Mouse (Mus musculus) kidney, adult 2 months (tissue): ENCODE measurements around the gene Qser1. TPM values are rescaled to one million over a fixed set of nuclear protein-coding genes. Genes with fewer than 3 reads are reported as not detected.

Source experiments
- DNase-seq: peaks from one replicate; pipeline ENCODE4 v3.0.0; 2021
- H3K27ac ChIP-seq: fragments of 200-500 bp; 2 replicates; pipeline ENCODE4 v1.5.1; 2012; ENCODE audit warnings: low read depth, low read length, control low read depth, inconsistent platforms; ENCODE audit not compliant: insufficient read depth
- H3K27me3 ChIP-seq: fragments of 200-500 bp; replicated peaks from 2 replicates; pipeline ENCODE4 v1.6.1; 2012; ENCODE audit warnings: mild to moderate bottlenecking, moderate library complexity, low read length, inconsistent platforms; ENCODE audit not compliant: control insufficient read depth, insufficient read depth
- H3K36me3 ChIP-seq: fragments of 200-500 bp; 2 replicates; pipeline ENCODE4 v1.6.1; 2012; ENCODE audit warnings: mild to moderate bottlenecking, moderate library complexity, low read length, inconsistent platforms; ENCODE audit not compliant: control insufficient read depth, insufficient read depth
- H3K4me1 ChIP-seq: fragments of 200-500 bp; 2 replicates; pipeline ENCODE4 v1.6.1; 2011; ENCODE audit warnings: low read length; ENCODE audit not compliant: control insufficient read depth, insufficient read depth
- H3K4me3 ChIP-seq: fragments of 200-500 bp; 2 replicates; pipeline ENCODE4 v1.5.1; 2011; ENCODE audit warnings: mild to moderate bottlenecking, low read depth, low read length, control low read depth; ENCODE audit not compliant: insufficient read depth
- CTCF ChIP-seq: fragments of 200-500 bp; conservative IDR thresholded peaks from 2 replicates; pipeline ENCODE4 v1.5.1; 2011; ENCODE audit warnings: low read depth, mild to moderate bottlenecking, control low read depth, low read length, moderate library complexity, mixed read lengths; ENCODE audit not compliant: insufficient read depth, insufficient read length
- POLR2A ChIP-seq: fragments of 200-500 bp; IDR thresholded peaks from one replicate; pipeline ENCODE4 v1.6.1; 2011; ENCODE audit warnings: low read depth, low read length, control low read depth
- WGBS: fragments of 180-500 bp; shearing (Covaris S2); methylation state at CpG from one replicate; pipeline ENCODE4 v1.1.7; 2018; 5-methylcytosine and 5-hydroxymethylcytosine counted together
- polyA plus RNA-seq: library from polyadenylated mRNA; depleted of rRNA; stranded (reverse); fragments of >200 nt; gene quantifications from 2 replicates; pipeline ENCODE4 v1.2.3, GENCODE M21; 2012

The Qser1 gene
- polyA plus RNA-seq, 1 experiment, result 5.0 TPM

DNA sequence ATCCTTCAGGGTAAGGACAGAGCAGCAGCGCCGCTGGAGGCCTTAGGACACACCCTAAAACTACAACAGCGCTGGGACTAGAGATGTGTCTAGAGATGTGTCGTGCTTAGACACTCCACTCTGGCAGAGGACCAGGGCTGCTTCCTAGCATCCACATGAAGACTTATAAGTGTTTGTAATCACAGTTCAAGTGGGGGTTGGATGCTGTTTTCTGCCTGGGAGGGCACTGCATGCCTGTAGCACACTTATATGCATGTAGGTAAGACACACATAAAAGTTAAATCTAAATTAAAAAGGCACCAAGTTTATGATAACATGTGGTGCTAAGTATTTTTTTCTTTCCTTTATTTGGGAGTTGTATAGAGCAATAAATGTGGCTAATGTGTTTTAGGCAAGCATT lies 52.5 kb downstream of the Qser1 start:
- Histone ChIP-seq H3K27me3 (no peaks in the 10 kb centered on the region), H3K4me1 (no peaks in the 10 kb centered on the region), H3K27ac (no peak overlapping the region), H3K4me3 (no peak overlapping the region), H3K36me3 (peaks cover 1% of the 10 kb centered on the region; the same call in 1 of the 2 replicates)
- TF ChIP-seq POLR2A (no peak), CTCF (no peak)
- DNase-seq, result no peak
- 91% methylated on average over 4 of the region's 4 CpGs for WGBS

DNA sequence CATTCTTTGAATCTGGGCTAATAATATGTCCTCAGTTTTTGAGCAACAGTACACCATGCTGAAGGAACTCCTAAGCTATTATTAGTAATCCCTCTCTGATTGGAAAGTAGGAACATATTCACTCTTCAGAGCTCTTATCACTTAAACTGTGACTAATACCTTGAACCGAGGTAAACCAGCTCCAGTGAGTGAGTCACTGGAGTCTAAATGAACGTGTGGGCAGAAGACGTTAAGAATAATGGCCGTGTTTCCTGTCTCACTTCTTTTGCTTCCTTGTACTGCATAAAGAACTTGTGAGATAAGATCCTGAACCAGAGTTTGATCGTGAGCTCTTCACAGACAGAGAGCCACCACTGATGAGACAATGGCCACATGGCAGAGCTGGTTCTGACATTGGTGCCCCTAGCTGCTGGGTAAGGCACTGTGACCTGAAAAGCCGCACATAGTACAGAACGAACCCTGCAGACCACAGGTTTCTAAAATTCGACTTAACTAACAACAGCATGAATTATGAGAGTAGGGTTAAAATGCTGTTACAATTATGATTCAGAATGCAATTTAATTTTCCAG lies 53.3 kb downstream of the Qser1 start:
- peaks cover 1% of the 10 kb centered on the region; the same call in 1 of the 2 replicates for H3K36me3 ChIP-seq
- DNase-seq, result no peak
- WGBS, result 67% methylated on average over 8 of the region's 8 CpGs
- no peak overlapping the region for H3K4me3 ChIP-seq
- H3K4me1 ChIP-seq, result no peaks in the 10 kb centered on the region
- no peaks in the 10 kb centered on the region for H3K27me3 ChIP-seq
- H3K27ac ChIP-seq, result no peak overlapping the region
- TF ChIP-seq POLR2A, result no peak
- TF ChIP-seq CTCF, result no peak

DNA sequence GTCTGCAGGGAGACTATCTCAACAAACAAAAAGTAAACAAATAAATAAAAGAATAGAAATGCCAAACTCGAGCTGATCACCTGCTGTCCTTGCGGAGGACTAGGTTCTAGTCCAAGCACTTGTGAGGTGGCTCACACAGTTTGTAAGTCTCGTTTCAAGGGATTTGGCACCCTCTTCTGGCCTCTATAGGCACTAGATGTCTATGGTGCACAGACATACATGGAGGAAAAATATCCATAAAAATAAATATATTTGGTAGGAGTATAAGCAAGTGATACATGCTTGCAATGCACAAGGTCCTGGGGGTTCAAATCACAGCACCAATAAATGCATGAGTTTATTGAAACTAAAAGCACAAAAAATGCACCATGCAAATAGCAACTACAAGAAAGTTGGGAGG lies 65.9 kb downstream of the Qser1 start:
- no peaks in the 10 kb centered on the region for H3K4me1 ChIP-seq
- 69% methylated on average over 3 of the region's 3 CpGs for WGBS
- TF ChIP-seq POLR2A, result no peak
- TF ChIP-seq CTCF, result peak; percentile 48
- DNase-seq, result peak; percentile 48
- H3K27me3 ChIP-seq, result no peaks in the 10 kb centered on the region
- no peak overlapping the region for H3K4me3 ChIP-seq
- H3K36me3 ChIP-seq, result no peaks in the 10 kb centered on the region
- H3K27ac ChIP-seq, result no peak overlapping the region

DNA sequence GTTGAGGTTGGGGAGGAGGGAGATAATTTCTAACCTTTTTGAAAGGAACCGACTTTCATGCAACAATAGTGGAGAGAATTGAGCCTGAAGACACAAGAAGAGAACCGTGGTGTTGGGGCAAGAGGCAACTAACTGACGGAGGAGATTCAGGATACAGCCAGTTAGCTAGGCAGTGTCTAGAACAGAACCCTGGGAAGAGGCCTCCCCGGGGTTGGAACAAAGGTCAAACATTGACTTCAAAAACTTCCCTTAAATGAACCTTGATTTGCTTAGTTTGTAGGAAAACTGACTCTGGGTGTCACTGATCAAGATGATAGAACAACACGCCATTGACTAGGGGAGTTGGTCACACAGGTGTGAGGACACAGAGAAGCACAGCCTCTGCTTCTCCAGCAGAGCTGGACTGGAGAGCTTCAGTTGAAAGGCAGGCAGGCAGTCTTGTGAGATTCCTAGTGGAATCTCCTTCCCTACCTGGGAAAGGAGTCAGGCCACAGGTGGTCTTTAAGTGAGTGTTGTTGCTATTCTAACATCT lies 67.8 kb downstream of the Qser1 start:
- Histone ChIP-seq H3K27ac (peak overlapping the region; percentile 62; the same call in 1 of the 2 replicates), H3K27me3 (no peaks in the 10 kb centered on the region), H3K4me1 (no peaks in the 10 kb centered on the region), H3K4me3 (no peak overlapping the region), H3K36me3 (no peaks in the 10 kb centered on the region)
- no peak for TF ChIP-seq CTCF
- TF ChIP-seq POLR2A, result no peak
- 46% methylated on average over 5 of the region's 5 CpGs for WGBS
- DNase-seq, result peak; percentile 55

DNA sequence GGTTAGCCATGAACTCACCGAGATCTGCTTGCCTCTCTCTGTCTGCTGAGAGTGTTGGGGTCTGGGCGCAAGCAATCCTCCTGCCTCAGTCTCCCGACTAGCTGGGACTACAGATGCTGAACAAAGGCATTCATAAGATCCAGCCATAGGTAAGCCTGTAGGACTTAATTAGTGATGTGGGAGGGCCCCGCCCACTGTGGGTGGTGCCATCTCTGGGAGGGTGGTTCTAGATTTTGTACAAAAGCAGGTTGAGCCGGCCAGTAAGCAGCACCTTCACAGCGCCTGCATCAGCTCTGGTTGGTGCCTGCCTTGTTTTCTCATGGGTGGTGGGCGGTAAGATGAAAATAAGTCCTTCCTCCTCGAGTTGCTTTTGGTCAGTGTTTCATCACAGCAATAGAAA lies 70.3 kb downstream of the Qser1 start:
- H3K4me1 ChIP-seq, result no peaks in the 10 kb centered on the region
- no peak overlapping the region for H3K4me3 ChIP-seq
- no peaks in the 10 kb centered on the region for H3K36me3 ChIP-seq
- no peaks in the 10 kb centered on the region for H3K27me3 ChIP-seq
- WGBS, result 64% methylated on average over 8 of the region's 8 CpGs
- no peak overlapping the region for H3K27ac ChIP-seq
- no peak for TF ChIP-seq CTCF
- TF ChIP-seq POLR2A, result no peak
- peak; percentile 26 for DNase-seq

DNA sequence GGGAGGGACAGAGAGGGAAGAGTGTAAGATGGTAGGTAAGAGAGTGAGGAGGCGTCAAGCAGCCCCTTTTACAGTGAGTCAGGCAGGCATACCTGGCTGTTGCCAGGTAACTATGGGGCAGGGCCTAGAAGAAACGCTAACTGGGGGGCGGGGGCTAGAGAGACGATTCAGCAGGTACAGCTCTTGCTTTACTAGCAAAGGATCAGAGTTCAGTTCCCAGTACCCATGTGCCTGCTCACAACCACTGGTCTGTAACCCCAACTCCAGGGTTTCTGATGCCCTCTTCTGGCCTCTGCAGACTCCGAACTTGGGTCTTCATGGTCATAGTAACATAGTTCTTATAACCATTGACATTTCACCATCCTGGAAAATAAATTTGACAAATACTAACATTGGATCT lies 72.6 kb downstream of the Qser1 start:
- Histone ChIP-seq H3K4me3 (no peak overlapping the region), H3K4me1 (peaks cover 8% of the 10 kb centered on the region; the same call in 1 of the 2 replicates), H3K27ac (no peak overlapping the region), H3K27me3 (no peaks in the 10 kb centered on the region), H3K36me3 (no peaks in the 10 kb centered on the region)
- 45% methylated on average over 5 of the region's 5 CpGs for WGBS
- TF ChIP-seq CTCF, result peak; percentile 32; the same call in 1 of the 2 replicates
- TF ChIP-seq POLR2A, result no peak
- peak; percentile 68 for DNase-seq

DNA sequence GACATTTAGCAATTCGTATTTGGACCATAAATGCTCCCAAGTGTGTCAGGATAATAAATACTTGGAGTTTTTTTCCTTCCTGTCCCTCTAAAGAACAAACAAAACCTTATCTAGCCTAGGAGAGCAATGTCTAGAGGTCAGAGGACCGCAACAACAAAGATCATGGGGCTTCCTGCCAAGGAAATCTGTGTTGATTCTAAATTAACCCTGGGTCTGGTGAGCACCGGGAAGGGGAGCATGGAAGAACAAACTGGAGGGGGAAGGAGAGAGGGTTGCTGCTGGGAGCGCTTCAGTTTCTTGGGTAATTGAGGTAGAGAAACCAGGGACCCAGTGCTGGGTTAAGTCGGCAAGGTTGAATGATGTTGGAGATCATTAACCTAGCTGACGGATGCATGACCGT lies 73.4 kb downstream of the Qser1 start:
- WGBS, result 11% methylated on average over 7 of the region's 7 CpGs
- peaks cover 14% of the 10 kb centered on the region for H3K4me1 ChIP-seq
- H3K27ac ChIP-seq, result peak overlapping the region; percentile 95
- H3K27me3 ChIP-seq, result no peaks in the 10 kb centered on the region
- TF ChIP-seq CTCF (no peak), POLR2A (no peak)
- DNase-seq, result peak; percentile 82
- peak overlapping the region; percentile 88 for H3K4me3 ChIP-seq
- no peaks in the 10 kb centered on the region for H3K36me3 ChIP-seq

DNA sequence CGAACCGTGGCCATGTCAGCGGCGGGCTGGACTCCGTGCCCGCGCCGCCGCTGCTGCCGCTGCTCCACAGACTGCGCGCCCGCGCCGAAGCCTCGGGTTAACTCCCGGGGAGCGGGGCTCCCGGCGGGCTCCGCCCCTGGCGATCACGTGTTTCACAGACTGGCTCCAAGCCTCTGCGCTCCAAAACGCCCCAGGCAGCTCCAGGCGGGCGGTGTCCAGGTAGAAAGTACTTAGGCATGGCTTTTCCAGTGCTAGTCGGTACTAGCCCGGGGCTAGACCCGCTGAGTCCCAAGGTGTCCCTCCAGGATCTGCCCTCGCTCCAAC lies 73.9 kb downstream of the Qser1 start, which contains the start of gene Depdc7:
Gene Depdc7 (minus strand): TSS at position 138 of the 324 bp plus-strand sequence.
- under 1% methylated on average over 31 of the region's 31 CpGs for WGBS
- H3K4me3 ChIP-seq, result peak within 1 kb of the TSS; percentile 88

More for the DNA sequence above, 73.9 kb downstream of the Qser1 start, which contains the start of gene Depdc7:
- no peaks in the 10 kb centered on the region for H3K36me3 ChIP-seq
- H3K27ac ChIP-seq, result peak within 1 kb of the TSS; percentile 95
- TF ChIP-seq CTCF (no peak), POLR2A (peak; percentile 19)
- DNase-seq, result peak; percentile 96
- H3K27me3 ChIP-seq, result no peaks in the 10 kb centered on the region
- H3K4me1 ChIP-seq, result peaks cover 14% of the 10 kb centered on the region
